Mouse (Mus musculus) liver, adult 2 months (tissue): ENCODE results near the gene Limk2.

ENCODE experiments used
- CTCF ChIP-seq: fragments of 200-500 bp; IDR thresholded peaks from 2 replicates; pipeline ENCODE4 v1.5.1; 2011; ENCODE audit warnings: low read depth, low read length, control low read depth
- POLR2A ChIP-seq: fragments of 200-500 bp; IDR thresholded peaks from 2 replicates; pipeline ENCODE4 v1.6.1; 2011; ENCODE audit warnings: low read length, control low read depth; ENCODE audit not compliant: insufficient read depth; ENCODE audit errors: extremely low read depth

DNA sequence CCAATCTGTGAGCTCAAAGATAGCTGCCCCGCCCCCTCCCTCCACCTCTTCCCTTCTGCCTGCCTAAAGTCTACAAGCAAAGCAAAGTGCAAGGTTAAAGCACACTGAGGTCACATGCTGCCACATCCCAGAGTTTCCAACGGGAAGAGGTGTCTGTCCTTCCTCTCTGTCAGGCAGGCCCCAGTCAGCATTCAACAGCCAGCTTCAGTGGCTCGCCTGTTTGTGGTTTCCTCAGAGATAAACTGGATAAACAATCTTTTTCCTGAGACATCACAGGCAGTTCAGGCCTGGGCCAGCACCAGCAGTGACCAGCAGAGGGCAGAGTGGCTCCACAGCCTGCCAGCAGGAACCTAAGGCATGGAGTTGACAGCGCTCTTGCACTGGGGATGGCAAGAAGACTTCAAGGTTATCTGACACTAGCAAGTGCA lies 22.0 kb downstream of the Limk2 start:
- TF ChIP-seq POLR2A (no peak), CTCF (peak; percentile 100)
